Mouse (Mus musculus): ENCODE measurements around the gene Dennd1c. TPM values are rescaled to one million over a fixed set of nuclear protein-coding genes. Genes with fewer than 3 reads are reported as not detected.
A peak's percentile ranks its signal among the peaks of the same experiment; 100 is the strongest.

Dennd1c gene
- polyA plus RNA-seq, 1 experiment from 2014 or later, result 5.1 TPM

DNA sequence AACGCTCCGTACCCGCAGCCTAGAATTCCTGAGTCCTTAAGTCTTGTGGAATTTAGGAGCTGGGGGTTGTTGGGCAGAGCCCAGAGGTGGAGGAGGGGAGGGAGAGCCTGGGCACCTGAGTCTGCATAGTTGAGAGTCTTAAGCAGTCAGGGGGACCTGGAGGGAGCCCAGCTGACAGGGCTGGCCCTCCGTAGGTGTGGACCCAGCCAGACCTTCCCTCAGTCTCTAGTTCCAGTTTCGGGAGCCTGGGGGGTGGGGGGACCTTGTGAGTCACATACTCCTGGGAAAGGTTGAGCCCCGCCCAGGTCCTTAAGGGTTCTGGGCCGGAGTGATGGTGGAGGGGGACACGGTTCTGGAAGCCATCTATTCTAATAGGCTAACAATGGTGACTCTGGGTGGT lies 15.3 kb downstream of the Dennd1c start:
- ATAC-seq (replicated peaks; ENCODE audit: low FRiP score, low read depth) (no peak), DNase-seq (ENCODE audit: low spot score) (no peak)
- Histone ChIP-seq H3K36me3 (ENCODE audit: insufficient read depth, low read length) (0 out of 2 replicates have a peak, but pooled peaks cover 2% of the 10 kb centered on the region), H3K9ac (ENCODE audit: low read depth, low read length) (peak overlapping the region; percentile 75), H3K4me2 (ENCODE audit: low read length) (peak overlapping the region; percentile 55), H3K4me3 (replicated peaks; ENCODE audit: low read depth, low read length) (peak overlapping the region; percentile 56), H3K27me3 (ENCODE audit: insufficient read depth, low read length) (peaks cover 8% of the 10 kb centered on the region), H3K9me3 (replicated peaks; ENCODE audit: low read length) (no peaks in the 10 kb centered on the region), H3K4me1 (replicated peaks; ENCODE audit: insufficient read depth, low read length) (peaks cover 9% of the 10 kb centered on the region; the same call in 1 of the 2 replicates), H3K27ac (peak overlapping the region; percentile 91)
- TF ChIP-seq CTCF (IDR thresholded peaks at IDR 0.05; ENCODE audit: low read depth), result no peak
- 8% methylated on average over 8 of the region's 8 CpGs for WGBS

DNA sequence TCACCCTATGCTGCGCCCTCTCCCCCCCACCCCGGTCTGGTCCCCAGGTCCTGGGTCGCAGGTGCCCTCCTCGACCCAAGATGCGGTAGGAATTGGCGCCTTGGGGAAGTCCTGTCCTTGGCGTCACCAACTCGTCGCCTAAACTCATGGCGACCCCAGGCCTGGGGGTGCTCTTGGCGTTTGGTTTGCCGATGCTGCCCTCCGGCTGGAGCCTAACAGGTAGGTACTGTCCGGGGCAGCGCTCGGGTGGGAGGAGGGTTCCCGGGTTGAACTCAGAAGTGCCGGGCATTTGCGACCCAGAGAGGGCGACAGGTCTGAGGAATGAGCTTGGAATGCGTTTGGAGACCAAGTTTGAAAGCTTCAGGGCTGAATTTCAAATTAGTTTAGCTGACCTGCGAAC lies 15.8 kb downstream of the Dennd1c start:
- no peak for TF ChIP-seq CTCF (IDR thresholded peaks at IDR 0.05; ENCODE audit: low read depth)
- Histone ChIP-seq H3K4me3 (replicated peaks; ENCODE audit: low read depth, low read length) (peak overlapping the region; percentile 56), H3K4me1 (replicated peaks; ENCODE audit: insufficient read depth, low read length) (peaks cover 9% of the 10 kb centered on the region; the same call in 1 of the 2 replicates), H3K9me3 (replicated peaks; ENCODE audit: low read length) (no peaks in the 10 kb centered on the region), H3K36me3 (ENCODE audit: insufficient read depth, low read length) (0 out of 2 replicates have a peak, but pooled peaks cover 2% of the 10 kb centered on the region), H3K27ac (peak overlapping the region; percentile 91), H3K4me2 (ENCODE audit: low read length) (peak overlapping the region; percentile 55), H3K27me3 (ENCODE audit: insufficient read depth, low read length) (peaks cover 8% of the 10 kb centered on the region), H3K9ac (ENCODE audit: low read depth, low read length) (peak overlapping the region; percentile 75)
- no peak for ATAC-seq (replicated peaks; ENCODE audit: low FRiP score, low read depth)
- no peak for DNase-seq (ENCODE audit: low spot score)
- under 1% methylated on average over 22 of the region's 22 CpGs for WGBS

DNA sequence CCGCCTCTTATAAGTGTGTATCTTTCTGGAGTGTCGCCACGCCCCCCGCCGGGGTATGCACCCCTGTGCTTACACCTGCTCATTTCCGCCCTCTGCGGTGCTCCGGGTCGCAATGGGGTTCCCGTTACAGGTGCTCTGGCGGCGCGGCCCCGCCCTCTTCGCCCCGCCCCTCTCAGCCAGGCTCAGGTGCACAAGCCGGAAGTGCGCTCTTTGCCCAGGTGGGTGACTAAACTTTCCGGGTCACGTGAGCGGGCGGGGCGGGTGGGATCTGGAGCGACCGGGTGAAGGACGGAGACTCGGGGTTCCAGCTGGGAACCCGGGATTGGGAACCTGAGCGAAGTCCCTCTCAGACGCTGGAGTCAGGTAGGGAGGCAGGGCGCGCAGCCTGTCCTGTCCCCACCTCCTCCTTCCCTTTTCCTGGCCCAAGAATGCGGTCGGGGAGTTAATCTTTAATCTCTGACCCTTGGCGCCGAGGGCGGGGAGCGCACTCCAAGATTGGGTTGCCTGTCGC lies 16.2 kb downstream of the Dennd1c start:
- H3K9ac ChIP-seq (ENCODE audit: low read depth, low read length), result peak overlapping the region; percentile 75
- ATAC-seq (replicated peaks; ENCODE audit: low FRiP score, low read depth) (peak; percentile 46), DNase-seq (ENCODE audit: low spot score) (peak; percentile 43)
- peaks cover 9% of the 10 kb centered on the region; the same call in 1 of the 2 replicates for H3K4me1 ChIP-seq (replicated peaks; ENCODE audit: insufficient read depth, low read length)
- WGBS, result under 1% methylated on average over 37 of the region's 39 CpGs
- H3K36me3 ChIP-seq (ENCODE audit: insufficient read depth, low read length), result 0 out of 2 replicates have a peak, but pooled peaks cover 2% of the 10 kb centered on the region
- H3K27me3 ChIP-seq (ENCODE audit: insufficient read depth, low read length), result peaks cover 8% of the 10 kb centered on the region
- TF ChIP-seq CTCF (IDR thresholded peaks at IDR 0.05; ENCODE audit: low read depth), result no peak
- peak overlapping the region; percentile 55 for H3K4me2 ChIP-seq (ENCODE audit: low read length)
- H3K27ac ChIP-seq, result peak overlapping the region; percentile 91
- H3K4me3 ChIP-seq (replicated peaks; ENCODE audit: low read depth, low read length), result peak overlapping the region; percentile 56
- no peaks in the 10 kb centered on the region for H3K9me3 ChIP-seq (replicated peaks; ENCODE audit: low read length)

DNA sequence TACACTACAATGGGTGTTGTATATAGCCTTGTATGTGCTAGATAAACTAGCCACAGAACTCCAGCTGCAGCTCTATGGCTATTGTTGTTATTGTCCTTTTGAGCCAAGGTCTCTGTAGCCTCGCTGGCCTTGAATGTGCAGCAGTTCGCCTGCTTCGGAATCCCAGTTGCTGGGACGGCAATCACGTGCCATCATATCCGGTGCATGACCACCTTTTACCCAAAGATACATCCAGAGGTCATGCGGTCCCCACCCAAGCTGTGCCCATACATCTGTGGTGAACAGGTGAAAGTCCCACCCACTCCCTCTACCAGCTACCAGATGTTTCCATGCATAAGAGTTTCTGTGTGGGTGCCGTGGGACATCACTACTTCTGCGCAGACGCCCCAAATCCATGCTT lies 17.2 kb downstream of the Dennd1c start:
- Histone ChIP-seq H3K9me3 (replicated peaks; ENCODE audit: low read length) (no peaks in the 10 kb centered on the region), H3K27me3 (ENCODE audit: insufficient read depth, low read length) (peaks cover 8% of the 10 kb centered on the region), H3K4me2 (ENCODE audit: low read length) (peak overlapping the region; percentile 96), H3K9ac (ENCODE audit: low read depth, low read length) (no peak overlapping the region), H3K4me1 (replicated peaks; ENCODE audit: insufficient read depth, low read length) (peaks cover 9% of the 10 kb centered on the region; the same call in 1 of the 2 replicates), H3K27ac (peak overlapping the region; percentile 76), H3K4me3 (replicated peaks; ENCODE audit: low read depth, low read length) (peak overlapping the region; percentile 87; the same call in 1 of the 2 replicates), H3K36me3 (ENCODE audit: insufficient read depth, low read length) (no peaks in the 10 kb centered on the region)
- DNase-seq (ENCODE audit: low spot score), result no peak
- ATAC-seq (replicated peaks; ENCODE audit: low FRiP score, low read depth), result no peak
- WGBS, result 37% methylated on average over 10 of the region's 10 CpGs
- no peak for TF ChIP-seq CTCF (IDR thresholded peaks at IDR 0.05; ENCODE audit: low read depth)

DNA sequence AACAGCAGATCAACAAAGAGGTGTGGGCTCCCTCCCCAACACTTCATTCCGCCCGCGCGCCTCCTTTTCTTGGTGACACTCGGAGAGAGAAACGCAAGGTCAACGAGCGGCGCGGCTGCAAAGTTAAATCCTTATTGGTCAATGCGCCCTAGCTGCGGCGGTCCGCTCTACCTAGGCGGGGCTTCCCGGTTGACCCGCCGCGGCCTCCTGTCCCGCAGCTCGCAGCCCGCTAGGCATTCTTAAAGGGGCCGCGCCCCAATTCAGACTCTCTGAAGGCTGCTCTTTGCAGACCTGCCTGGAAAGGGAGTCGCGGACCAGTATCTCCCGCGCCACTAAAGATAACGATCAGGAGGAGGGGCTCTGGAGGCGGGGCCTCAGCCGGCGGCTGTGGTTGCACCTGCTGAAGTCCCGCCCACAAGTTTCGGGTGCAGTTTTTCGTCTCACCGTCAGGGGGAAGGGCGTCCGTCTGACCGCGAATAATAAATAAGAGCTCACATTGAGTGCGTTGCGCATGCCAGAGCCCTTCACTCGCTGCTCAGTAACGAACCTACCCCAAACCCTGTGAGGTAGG lies 18.0 kb downstream of the Dennd1c start:
- Histone ChIP-seq H3K4me3 (replicated peaks; ENCODE audit: low read depth, low read length) (peak overlapping the region; percentile 87), H3K4me2 (ENCODE audit: low read length) (peak overlapping the region; percentile 96), H3K4me1 (replicated peaks; ENCODE audit: insufficient read depth, low read length) (peaks cover 9% of the 10 kb centered on the region; the same call in 1 of the 2 replicates), H3K27me3 (ENCODE audit: insufficient read depth, low read length) (peaks cover 8% of the 10 kb centered on the region), H3K36me3 (ENCODE audit: insufficient read depth, low read length) (no peaks in the 10 kb centered on the region), H3K27ac (peak overlapping the region; percentile 76), H3K9me3 (replicated peaks; ENCODE audit: low read length) (no peaks in the 10 kb centered on the region), H3K9ac (ENCODE audit: low read depth, low read length) (0 out of 2 replicates have a peak overlapping the region, but pooled peaks have one; percentile 86)
- ATAC-seq (replicated peaks; ENCODE audit: low FRiP score, low read depth) (peak; percentile 88), DNase-seq (ENCODE audit: low spot score) (peak; percentile 98)
- TF ChIP-seq CTCF (IDR thresholded peaks at IDR 0.05; ENCODE audit: low read depth), result peak; percentile 68
- under 1% methylated on average over 44 of the region's 44 CpGs for WGBS

DNA sequence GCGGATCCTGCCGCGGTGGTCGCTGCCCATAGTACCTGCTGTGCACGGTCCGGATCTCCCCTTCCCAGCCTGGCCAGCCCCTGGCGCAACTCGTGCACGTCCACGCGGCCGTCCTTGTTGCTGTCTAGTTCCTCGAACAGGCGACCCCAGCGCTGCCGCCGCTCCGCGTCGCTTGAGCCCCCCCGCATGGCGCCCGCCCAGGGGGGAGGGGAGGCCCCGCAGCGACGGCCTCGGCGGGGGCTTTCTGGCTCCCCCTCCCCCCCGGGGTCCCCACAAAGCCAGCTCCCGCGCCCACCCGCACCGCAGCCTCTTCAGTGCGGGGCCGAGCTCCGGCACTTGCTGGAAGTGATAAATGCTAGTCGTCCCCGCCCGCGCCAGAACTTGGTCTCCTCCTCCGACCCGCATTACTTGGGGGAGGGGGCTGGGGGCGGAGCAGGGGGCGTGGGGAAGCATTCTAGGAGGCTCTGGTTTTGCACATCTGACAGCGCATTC lies 18.8 kb downstream of the Dennd1c start, which contains the start of gene Slc25a23:
Gene Slc25a23, minus strand, starts transcription at position 378 of the 492 bp plus-strand sequence.
- Histone ChIP-seq H3K9ac (ENCODE audit: low read depth, low read length) (peak within 1 kb of the TSS; percentile 86), H3K27me3 (ENCODE audit: insufficient read depth, low read length) (peaks cover 8% of the 10 kb centered on the region), H3K9me3 (replicated peaks; ENCODE audit: low read length) (no peaks in the 10 kb centered on the region), H3K4me2 (ENCODE audit: low read length) (peak within 1 kb of the TSS; percentile 96), H3K4me1 (replicated peaks; ENCODE audit: insufficient read depth, low read length) (peaks cover 9% of the 10 kb centered on the region; the same call in 1 of the 2 replicates), H3K4me3 (replicated peaks; ENCODE audit: low read depth, low read length) (peak within 1 kb of the TSS; percentile 87), H3K36me3 (ENCODE audit: insufficient read depth, low read length) (no peaks in the 10 kb centered on the region), H3K27ac (peak within 1 kb of the TSS; percentile 76)
- no peak for TF ChIP-seq CTCF (IDR thresholded peaks at IDR 0.05; ENCODE audit: low read depth)
- ATAC-seq (replicated peaks; ENCODE audit: low FRiP score, low read depth) (peak; percentile 30; the same call in 1 of the 2 replicates), DNase-seq (ENCODE audit: low spot score) (peak; percentile 84)
- under 1% methylated on average over 41 of the region's 45 CpGs for WGBS
